Mouse (Mus musculus): ENCODE measurements around the gene Mfsd4b2.

Gene Mfsd4b2

DNA sequence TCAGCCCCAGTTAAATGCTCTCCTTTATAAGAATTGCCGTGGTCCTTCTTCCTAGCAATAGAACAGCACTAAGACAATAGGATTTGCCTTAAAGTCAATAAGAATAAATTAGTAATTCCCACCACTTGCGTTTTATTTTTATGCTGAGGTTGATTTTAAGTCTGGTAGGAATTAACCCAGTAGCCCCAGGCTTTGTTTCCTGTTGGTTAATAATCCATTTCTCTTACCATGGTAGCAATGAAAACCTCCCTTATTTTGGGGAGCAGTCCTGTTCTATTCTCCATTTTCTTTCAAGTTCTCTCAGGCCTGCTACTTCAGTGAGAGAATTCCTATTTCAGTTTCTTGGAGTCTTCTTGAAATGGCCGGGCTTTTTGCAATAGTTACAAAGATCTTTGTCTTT, 22.5 kb downstream of the Mfsd4b2 start:
- TF ChIP-seq GATA4 (IDR thresholded peaks at IDR 0.05; ENCODE audit: insufficient replicate concordance, low read length): no peak

DNA sequence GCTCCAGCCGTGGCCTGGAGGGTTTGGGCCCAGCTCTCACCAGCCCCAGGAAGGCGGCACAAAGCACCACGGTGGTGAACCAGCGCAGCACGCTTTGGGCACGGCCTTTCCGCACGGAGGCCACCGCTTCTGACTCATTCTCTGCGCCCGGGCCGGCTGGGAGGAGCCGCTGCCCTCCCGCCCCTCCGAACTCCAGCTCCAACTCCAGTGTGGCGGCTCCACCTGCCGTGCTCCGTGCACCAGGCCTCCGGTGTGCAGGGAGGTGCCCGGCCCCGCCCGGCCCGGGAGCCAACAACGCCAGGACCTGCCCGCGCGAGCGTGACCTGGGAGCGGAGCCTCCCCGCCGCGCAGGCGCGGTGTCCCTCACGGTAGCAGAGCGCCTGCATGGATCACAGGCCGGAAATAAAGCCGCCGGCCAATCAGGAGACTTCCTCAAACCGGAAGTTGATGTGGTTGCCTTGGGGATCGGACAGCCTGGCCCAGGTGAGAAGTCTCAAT, 27.8 kb downstream of the Mfsd4b2 start, which contains the start of gene Mfsd4b4:
Gene Mfsd4b4 (minus strand): TSS at position 365 of the 498 bp plus-strand sequence.
- TF ChIP-seq GATA4 (IDR thresholded peaks at IDR 0.05; ENCODE audit: insufficient replicate concordance, low read length): peak; percentile 9; the same call in 1 of the 2 replicates

DNA sequence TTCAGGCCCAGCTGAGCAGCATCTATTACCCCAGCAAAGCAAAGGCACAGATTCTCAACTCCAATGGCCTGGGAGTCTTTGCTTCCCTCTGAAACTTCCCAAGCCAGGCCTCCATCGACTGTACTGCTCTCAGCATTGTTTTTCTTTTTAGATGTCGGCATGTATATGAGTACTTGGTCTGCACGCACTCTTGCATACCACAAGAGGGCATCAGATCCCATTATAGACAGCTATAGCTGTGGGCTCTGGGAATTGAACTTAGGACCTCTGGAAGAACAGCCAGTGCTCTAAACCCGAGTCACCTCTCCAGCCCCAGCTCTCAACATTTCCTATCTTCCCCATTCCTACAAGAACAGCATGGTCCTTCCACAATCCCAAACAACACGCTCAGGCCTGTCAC, 30.2 kb downstream of the Mfsd4b2 start:
- no peak for TF ChIP-seq GATA4 (IDR thresholded peaks at IDR 0.05; ENCODE audit: insufficient replicate concordance, low read length)

DNA sequence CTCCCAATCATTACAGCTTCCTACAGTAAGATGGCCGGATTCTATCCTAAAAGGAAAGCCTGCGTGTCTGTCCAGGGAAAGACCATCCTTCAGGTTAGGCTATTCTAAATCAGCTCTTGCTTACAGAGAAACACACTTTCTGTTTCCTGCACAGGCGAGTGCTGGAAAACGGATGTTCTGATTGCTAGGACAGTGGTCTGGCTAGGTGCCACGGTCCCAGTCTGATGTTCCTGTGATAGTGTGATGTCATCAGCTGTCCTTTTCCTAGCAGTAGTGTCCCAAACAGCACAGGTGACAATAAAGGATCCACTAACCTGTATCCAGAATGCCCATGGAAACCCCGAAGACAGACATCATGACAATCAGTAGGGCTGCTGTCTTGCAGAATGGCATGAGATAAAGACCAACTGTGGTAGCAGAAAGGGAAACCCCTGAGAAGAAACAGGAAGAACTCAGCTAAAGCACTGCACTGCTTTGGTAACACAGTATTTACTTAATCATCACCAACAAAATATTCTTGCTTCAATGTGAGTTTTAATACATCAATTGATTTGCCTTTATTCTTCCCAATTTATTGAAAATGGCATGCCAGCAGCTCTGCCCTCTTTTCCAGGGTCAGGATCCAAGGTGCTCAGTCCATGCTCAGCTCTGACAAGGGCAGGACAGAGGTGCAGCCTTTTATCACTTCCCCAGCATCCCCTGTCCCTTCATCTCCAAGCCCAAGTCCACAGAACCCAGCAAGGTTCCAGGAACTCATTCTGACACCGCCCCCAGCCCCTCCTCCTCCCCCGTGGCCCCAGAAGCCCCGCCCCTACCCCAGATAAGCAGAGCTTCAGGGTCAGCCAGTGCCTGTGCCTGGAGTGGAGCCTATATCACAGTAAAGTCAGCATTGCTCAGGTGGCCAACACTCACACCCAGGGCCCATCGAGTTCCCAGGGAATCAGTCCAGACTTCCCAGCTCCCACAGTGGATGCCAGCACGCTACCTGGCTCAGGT, 32.7 kb downstream of the Mfsd4b2 start:
- TF ChIP-seq GATA4 (IDR thresholded peaks at IDR 0.05; ENCODE audit: insufficient replicate concordance, low read length): 0 out of 2 replicates have a peak, but pooled peaks have one; percentile 7

DNA sequence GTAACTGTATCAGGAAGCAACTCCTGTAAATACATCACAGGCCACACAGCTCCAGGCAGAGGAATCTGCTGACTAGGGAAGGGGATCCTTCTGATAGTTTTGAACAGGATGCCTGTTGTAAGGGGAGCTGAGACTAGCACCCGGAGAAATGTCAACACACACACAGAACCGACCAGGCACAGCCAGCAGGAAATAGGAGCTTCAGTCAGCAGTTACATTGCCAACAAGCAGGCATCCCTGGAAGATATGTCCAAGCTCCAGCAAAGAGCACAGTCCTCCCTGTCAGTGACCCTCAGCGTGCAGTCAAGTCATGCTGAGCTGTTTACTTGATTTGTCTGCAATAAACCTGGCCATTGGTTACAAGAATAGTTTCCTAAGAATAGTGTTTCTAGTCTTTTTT, 38.1 kb downstream of the Mfsd4b2 start:
- TF ChIP-seq GATA4 (IDR thresholded peaks at IDR 0.05; ENCODE audit: insufficient replicate concordance, low read length): peak; percentile 36; the same call in 1 of the 2 replicates

All from liver, adult (tissue).